Mouse (Mus musculus) ES-Bruce4 (cell line): ENCODE measurements around the gene Gm10073.

Source experiments
- CTCF ChIP-seq: IDR thresholded peaks from one replicate; pipeline ENCODE4 v1.8.1; 2011; ENCODE audit warnings: low read depth, low read length
- EP300 ChIP-seq: IDR thresholded peaks from 2 replicates; pipeline ENCODE4 v1.6.1; 2011; ENCODE audit warnings: low read depth, low read length; ENCODE audit not compliant: insufficient read depth
- POLR2A ChIP-seq: IDR thresholded peaks from one replicate; pipeline ENCODE4 v1.8.1; 2011; ENCODE audit warnings: low read length; ENCODE audit not compliant: insufficient read depth

DNA sequence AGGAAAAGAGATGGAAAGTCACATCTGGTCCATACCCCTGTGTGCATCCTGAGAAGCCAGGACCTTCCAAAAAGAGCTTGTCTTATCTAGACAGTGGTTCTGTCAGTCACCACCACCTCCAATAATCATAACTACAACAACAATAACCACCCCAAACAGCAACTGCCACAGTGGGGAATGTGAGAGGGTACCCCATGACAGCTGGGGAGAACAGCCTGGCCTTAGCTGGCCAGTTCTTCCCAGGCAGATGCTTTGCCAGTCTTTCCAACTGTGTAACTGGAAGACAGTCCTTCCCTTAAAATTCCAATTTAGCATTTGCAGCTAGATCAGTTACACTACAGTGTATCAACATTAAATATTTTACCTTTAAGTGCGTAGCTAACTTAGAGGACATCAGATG lies 22.4 kb downstream of the Gm10073 start:
- TF ChIP-seq CTCF (no peak), EP300 (no peak), POLR2A (no peak)
